Mouse (Mus musculus) liver, postnatal 0 days (tissue): ENCODE data around the gene Timm29.

ENCODE experiments used
- CTCF ChIP-seq: sonication (generic); IDR thresholded peaks from 2 replicates; pipeline ENCODE4 v1.5.1; 2016; ENCODE audit warnings: antibody characterized with exemption, low read depth
- EP300 ChIP-seq: IDR thresholded peaks from 2 replicates; pipeline ENCODE4 v1.6.1; 2016; ENCODE audit warnings: antibody characterized with exemption, low read depth, mild to moderate bottlenecking

DNA sequence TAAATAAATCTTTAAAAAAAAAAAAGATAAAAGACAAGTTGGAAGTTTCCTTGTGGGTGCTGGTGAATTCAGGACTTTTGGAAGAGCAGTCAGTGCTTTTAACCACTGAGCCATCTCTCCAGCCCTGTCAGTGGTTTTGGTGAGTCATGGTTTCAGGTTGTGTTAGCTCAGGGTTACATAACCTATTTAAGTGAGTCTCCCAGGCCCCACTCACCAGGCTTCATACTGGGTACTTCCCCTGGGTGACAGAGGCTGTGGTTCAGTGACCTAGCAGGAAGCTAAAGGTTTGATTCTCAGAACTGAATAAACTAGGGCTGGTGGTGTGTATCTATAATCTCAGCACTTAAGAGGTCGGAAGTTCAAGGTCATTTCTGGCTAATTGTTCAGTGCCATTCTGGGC is 17.3 kb downstream of the Timm29 start:
- TF ChIP-seq CTCF = no peak
- TF ChIP-seq EP300 = no peak
